Mouse (Mus musculus): ENCODE data around the gene Pqlc3.

DNA sequence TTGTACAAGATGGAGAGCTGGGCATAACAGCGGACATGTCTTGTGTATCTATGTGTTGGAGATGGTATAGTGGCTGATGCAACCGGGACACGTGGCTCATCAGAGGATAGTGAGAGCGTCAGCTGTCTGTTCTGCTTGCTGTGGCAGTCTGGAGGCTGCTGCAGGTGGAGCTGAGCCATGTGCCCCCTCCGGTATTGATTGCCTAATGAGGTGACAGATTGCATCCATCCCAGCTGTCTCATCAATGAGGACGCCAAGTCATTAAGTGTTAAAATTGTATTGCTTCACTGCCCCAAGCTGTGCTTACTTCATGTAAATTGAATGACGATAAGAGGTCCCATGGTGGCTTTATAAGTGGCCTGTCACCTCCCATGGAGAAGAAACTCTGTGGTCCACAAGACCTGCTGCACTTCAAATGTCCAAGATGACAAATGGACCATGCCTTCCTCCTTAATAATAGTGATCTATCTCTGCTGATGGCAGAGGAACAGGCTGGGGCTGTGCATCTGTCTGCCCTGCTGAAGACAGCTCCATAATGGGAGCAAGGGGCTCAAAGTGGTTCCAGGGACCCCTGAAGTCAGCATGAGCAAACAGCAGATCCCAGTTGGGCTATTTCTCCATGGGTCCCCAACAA lies 48.9 kb upstream of the Pqlc3 start:
- TF ChIP-seq POLR2A (IDR thresholded peaks at IDR 0.05; ENCODE audit: extremely low read depth, insufficient read depth, low read length), result no peak
- no peak for TF ChIP-seq CTCF (IDR thresholded peaks at IDR 0.05; ENCODE audit: extremely low read depth, insufficient read depth, low read length)
